Mouse (Mus musculus) embryonic facial prominence, embryonic 15.5 days (tissue): Measurements from ENCODE around the gene Sec22b. TPM values are rescaled to one million over a fixed set of nuclear protein-coding genes. Genes with fewer than 3 reads are reported as not detected.
A peak's percentile ranks its signal among the peaks of the same experiment; 100 is the strongest.

ENCODE experiments used
- ATAC-seq: fragments of 200-750 bp; cut with Nextera tagmentation; 2 replicates; pipeline ENCODE4 v1.8.0; 2017; ENCODE audit warnings: low read depth, moderate TSS enrichment; ENCODE audit not compliant: insufficient number of reproducible peaks, low FRiP score, low TSS enrichment
- H3K27ac ChIP-seq: fragments of 300-500 bp; sonication (generic); replicated peaks from 2 replicates; pipeline ENCODE4 v1.5.1; 2015; ENCODE audit warnings: mild to moderate bottlenecking, inconsistent platforms
- H3K27me3 ChIP-seq: fragments of 300-500 bp; sonication (generic); 2 replicates; pipeline ENCODE4 v1.6.1; 2015; ENCODE audit warnings: inconsistent platforms
- H3K36me3 ChIP-seq: fragments of 300-500 bp; sonication (generic); 2 replicates; pipeline ENCODE4 v1.6.1; 2015; ENCODE audit warnings: mild to moderate bottlenecking, inconsistent platforms
- H3K4me1 ChIP-seq: fragments of 300-500 bp; sonication (generic); 2 replicates; pipeline ENCODE4 v1.6.1; 2015; ENCODE audit warnings: inconsistent platforms
- H3K4me2 ChIP-seq: fragments of 300-500 bp; sonication (generic); replicated peaks from 2 replicates; pipeline ENCODE4 v1.6.1; 2015; ENCODE audit warnings: mild to moderate bottlenecking, inconsistent platforms
- H3K4me3 ChIP-seq: fragments of 300-500 bp; sonication (generic); replicated peaks from 2 replicates; pipeline ENCODE4 v1.5.1; 2015; ENCODE audit warnings: mild to moderate bottlenecking, inconsistent platforms
- H3K9ac ChIP-seq: fragments of 300-500 bp; sonication (generic); 2 replicates; pipeline ENCODE4 v1.6.1; 2015; ENCODE audit warnings: inconsistent platforms
- H3K9me3 ChIP-seq: fragments of 300-500 bp; sonication (generic); replicated peaks from 2 replicates; pipeline ENCODE4 v1.6.1; 2016; ENCODE audit warnings: inconsistent platforms
- WGBS: fragments of 180-500 bp; shearing (Covaris S2); methylation state at CpG from one replicate; pipeline ENCODE4 v1.1.7; 2015; 5-methylcytosine and 5-hydroxymethylcytosine counted together
- polyA plus RNA-seq: library from polyadenylated mRNA; unstranded; fragments of >200 nt; fragmentation: Nextera tagmentation; extraction: Ambion mirVana; gene quantifications from 2 replicates; pipeline ENCODE4 v1.2.1, GENCODE M21; 2015

The Sec22b gene
- polyA plus RNA-seq, 1 experiment from 2014 or later: 163 TPM

DNA sequence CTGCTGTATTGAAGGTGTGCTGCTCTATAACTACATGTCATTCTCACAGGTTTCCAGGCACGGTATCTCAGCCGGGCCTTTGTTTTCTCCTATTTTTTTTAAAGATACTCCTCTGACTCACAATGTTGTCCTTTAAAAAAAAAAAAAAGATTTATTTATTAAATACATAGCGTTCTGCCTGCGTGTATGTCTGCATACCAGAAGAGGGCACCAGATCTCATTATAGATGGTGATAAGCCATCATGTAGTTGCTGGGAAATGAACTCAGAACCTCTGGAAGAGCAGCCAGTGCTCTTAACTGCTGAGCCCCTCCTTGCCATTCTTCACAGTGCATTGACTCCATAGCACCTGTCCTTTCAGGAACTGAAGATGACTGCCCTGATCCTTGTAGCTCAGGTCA is 14.1 kb downstream of the Sec22b start:
- no peaks in the 10 kb centered on the region for H3K4me1 ChIP-seq
- no peak overlapping the region for H3K27ac ChIP-seq
- no peaks in the 10 kb centered on the region for H3K27me3 ChIP-seq
- no peak for ATAC-seq
- 61% methylated on average over 4 of the region's 4 CpGs for WGBS
- no peak overlapping the region for H3K4me3 ChIP-seq
- no peak overlapping the region for H3K9ac ChIP-seq
- H3K4me2 ChIP-seq: no peak overlapping the region
- peaks cover 55% of the 10 kb centered on the region for H3K36me3 ChIP-seq
- no peaks in the 10 kb centered on the region for H3K9me3 ChIP-seq

GRCm38 (mm10) chr3:97918885-97919550 is 18.0 kb downstream of the Sec22b start:
- Histone ChIP-seq H3K9me3 (no peaks in the 10 kb centered on the region), H3K36me3 (peaks cover 70% of the 10 kb centered on the region), H3K27ac (no peak overlapping the region), H3K4me1 (no peaks in the 10 kb centered on the region), H3K4me3 (no peak overlapping the region), H3K27me3 (no peaks in the 10 kb centered on the region), H3K4me2 (no peak overlapping the region), H3K9ac (no peak overlapping the region)
- no peak for ATAC-seq
- 88% methylated on average over 10 of the region's 10 CpGs for WGBS

GRCm38 (mm10) chr3:97925246-97925645 is 24.3 kb downstream of the Sec22b start:
- no peaks in the 10 kb centered on the region for H3K9me3 ChIP-seq

DNA sequence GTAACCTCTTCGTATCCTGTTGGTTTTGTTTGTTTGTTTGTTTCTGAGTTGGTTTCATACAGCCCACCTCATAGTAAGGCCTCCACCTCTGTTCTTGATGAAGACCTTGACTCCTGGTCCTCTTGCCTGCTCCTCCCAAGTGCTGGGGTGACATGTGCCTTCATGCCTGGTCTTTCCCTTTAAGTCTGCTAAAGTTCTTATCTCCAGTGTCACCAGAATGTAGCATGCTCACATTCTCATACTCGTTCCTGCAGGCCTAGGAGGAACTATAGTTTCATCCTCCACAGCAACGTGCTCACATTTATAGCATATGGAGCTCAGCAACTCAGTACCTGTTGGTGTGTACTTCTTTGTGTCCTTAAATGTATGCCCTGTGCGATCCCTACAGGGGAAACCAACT is 26.3 kb downstream of the Sec22b start:
- no peaks in the 10 kb centered on the region for H3K9me3 ChIP-seq
- no peak overlapping the region for H3K27ac ChIP-seq
- H3K4me2 ChIP-seq: no peak overlapping the region
- WGBS: 72% methylated on average over 4 of the region's 4 CpGs
- H3K36me3 ChIP-seq: peaks cover 9% of the 10 kb centered on the region
- no peaks in the 10 kb centered on the region for H3K27me3 ChIP-seq
- no peak for ATAC-seq
- no peak overlapping the region for H3K9ac ChIP-seq
- peaks cover 22% of the 10 kb centered on the region for H3K4me1 ChIP-seq
- no peak overlapping the region for H3K4me3 ChIP-seq

More at GRCm38 (mm10) chr3:97925246-97925645, 24.3 kb downstream of the Sec22b start:
- Histone ChIP-seq H3K27ac (no peak overlapping the region), H3K27me3 (no peaks in the 10 kb centered on the region), H3K9ac (no peak overlapping the region), H3K4me3 (no peak overlapping the region), H3K4me2 (no peak overlapping the region), H3K36me3 (peaks cover 20% of the 10 kb centered on the region), H3K4me1 (peaks cover 3% of the 10 kb centered on the region; the same call in 1 of the 2 replicates)
- no peak for ATAC-seq
- WGBS: 87% methylated on average over 2 of the region's 2 CpGs

DNA sequence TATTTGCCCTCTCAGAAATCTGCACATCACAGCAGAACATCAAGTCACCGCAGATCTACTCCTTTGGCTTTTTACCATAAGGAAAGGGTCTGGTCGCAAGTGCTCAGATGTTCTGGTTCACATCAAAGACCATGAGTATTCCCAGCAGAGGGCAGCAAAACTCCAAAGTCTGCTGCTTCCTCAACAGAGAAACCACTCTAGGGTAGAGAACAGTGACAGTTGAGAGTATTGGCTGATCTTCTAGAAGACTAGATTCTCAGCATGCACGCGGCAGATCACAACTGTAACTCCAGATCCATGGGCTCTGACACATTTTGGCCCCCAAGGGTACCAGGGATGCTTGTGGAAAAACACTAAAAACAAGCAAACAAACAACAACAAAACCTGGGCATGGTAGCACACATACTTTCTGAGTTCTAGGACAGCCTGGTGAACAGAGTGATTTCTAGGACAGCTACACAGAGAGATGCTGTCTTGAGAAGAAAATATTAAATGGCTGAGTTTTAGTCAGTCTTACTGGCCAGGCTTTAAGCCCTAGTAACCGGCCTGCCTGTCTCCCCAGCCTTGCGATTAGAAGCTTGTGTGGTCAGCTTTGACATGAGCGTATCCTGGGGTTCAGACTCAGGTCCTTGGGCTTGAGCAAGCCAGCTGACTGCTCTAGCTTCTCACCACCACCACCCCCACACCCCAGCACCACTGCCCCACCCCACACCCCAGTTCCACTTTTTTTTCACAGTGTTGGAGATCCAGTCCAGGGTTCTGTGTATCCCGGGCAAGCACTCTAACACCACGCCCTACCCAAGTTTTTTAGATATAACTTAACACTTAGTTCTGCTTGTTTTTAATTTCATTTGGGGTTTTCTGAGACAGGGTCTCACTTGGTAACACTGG is 28.2 kb downstream of the Sec22b start:
- Histone ChIP-seq H3K4me3 (no peak overlapping the region), H3K9ac (no peak overlapping the region), H3K36me3 (no peaks in the 10 kb centered on the region), H3K27me3 (no peaks in the 10 kb centered on the region), H3K9me3 (no peaks in the 10 kb centered on the region), H3K4me2 (no peak overlapping the region), H3K4me1 (peaks cover 37% of the 10 kb centered on the region), H3K27ac (no peak overlapping the region)
- peak; percentile 74 for ATAC-seq
- 53% methylated on average over 9 of the region's 9 CpGs for WGBS

- Histone ChIP-seq H3K9ac (no peak overlapping the region), H3K27me3 (no peaks in the 10 kb centered on the region), H3K4me2 (peak overlapping the region; percentile 8; the same call in 1 of the 2 replicates), H3K4me3 (no peak overlapping the region), H3K36me3 (no peaks in the 10 kb centered on the region), H3K9me3 (no peaks in the 10 kb centered on the region), H3K27ac (peak overlapping the region; percentile 11; the same call in 1 of the 2 replicates), H3K4me1 (peaks cover 37% of the 10 kb centered on the region)
- WGBS: 23% methylated on average over 12 of the region's 12 CpGs
- no peak for ATAC-seq
Observed at GRCm38 (mm10) chr3:97930141-97930786, 29.3 kb downstream of the Sec22b start.

DNA sequence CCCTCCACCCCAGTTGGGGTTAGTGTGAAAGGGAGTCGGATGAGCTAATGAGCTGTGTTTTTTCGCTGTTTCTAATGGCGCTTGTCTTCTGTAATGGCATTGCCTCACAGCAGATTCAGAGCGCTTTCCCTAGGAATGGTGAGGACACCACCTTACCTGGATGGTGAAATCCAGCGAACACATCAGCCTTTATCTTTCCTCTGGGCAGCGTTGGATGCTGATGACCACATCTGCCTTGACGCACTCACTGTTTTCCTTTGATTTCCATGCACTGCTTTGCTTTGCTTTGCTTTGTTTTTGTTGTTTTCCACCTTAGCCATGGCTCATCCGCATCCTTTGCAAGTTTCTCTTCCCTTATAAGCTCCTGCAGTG is 29.8 kb downstream of the Sec22b start:
- 0 out of 2 replicates have a peak overlapping the region, but pooled peaks have one; percentile 8 for H3K4me2 ChIP-seq

GRCm38 (mm10) chr3:97931310-97931885 is 30.4 kb downstream of the Sec22b start:
- ATAC-seq: no peak
- no peaks in the 10 kb centered on the region for H3K27me3 ChIP-seq
- no peak overlapping the region for H3K4me2 ChIP-seq
- peaks cover 37% of the 10 kb centered on the region for H3K4me1 ChIP-seq
- WGBS: 81% methylated on average over 7 of the region's 7 CpGs
- H3K9ac ChIP-seq: no peak overlapping the region
- H3K9me3 ChIP-seq: no peaks in the 10 kb centered on the region
- no peak overlapping the region for H3K4me3 ChIP-seq
- H3K36me3 ChIP-seq: no peaks in the 10 kb centered on the region
- no peak overlapping the region for H3K27ac ChIP-seq

More for the DNA sequence above, 29.8 kb downstream of the Sec22b start:
- Histone ChIP-seq H3K36me3 (no peaks in the 10 kb centered on the region), H3K9ac (no peak overlapping the region), H3K4me1 (peaks cover 37% of the 10 kb centered on the region), H3K27ac (no peak overlapping the region), H3K4me3 (no peak overlapping the region), H3K9me3 (no peaks in the 10 kb centered on the region), H3K27me3 (no peaks in the 10 kb centered on the region)
- no peak for ATAC-seq
- 76% methylated on average over 8 of the region's 8 CpGs for WGBS

- no peaks in the 10 kb centered on the region for H3K36me3 ChIP-seq
- H3K27me3 ChIP-seq: no peaks in the 10 kb centered on the region
- H3K4me2 ChIP-seq: peak overlapping the region; percentile 44
- H3K9me3 ChIP-seq: no peaks in the 10 kb centered on the region
- H3K4me3 ChIP-seq: 0 out of 2 replicates have a peak overlapping the region, but pooled peaks have one; percentile 7
- ATAC-seq: no peak
- H3K9ac ChIP-seq: no peak overlapping the region
- H3K4me1 ChIP-seq: peaks cover 37% of the 10 kb centered on the region
- 17% methylated on average over 10 of the region's 10 CpGs for WGBS
- no peak overlapping the region for H3K27ac ChIP-seq
Observed at GRCm38 (mm10) chr3:97932131-97932530, 31.1 kb downstream of the Sec22b start.

GRCm38 (mm10) chr3:97932771-97933170 is 31.8 kb downstream of the Sec22b start:
- Histone ChIP-seq H3K4me2 (no peak overlapping the region), H3K27ac (no peak overlapping the region), H3K36me3 (no peaks in the 10 kb centered on the region), H3K9me3 (no peaks in the 10 kb centered on the region), H3K4me1 (peaks cover 37% of the 10 kb centered on the region), H3K4me3 (no peak overlapping the region), H3K9ac (no peak overlapping the region), H3K27me3 (no peaks in the 10 kb centered on the region)
- WGBS: 36% methylated on average over 11 of the region's 11 CpGs
- no peak for ATAC-seq

- no peaks in the 10 kb centered on the region for H3K9me3 ChIP-seq
- no peak overlapping the region for H3K4me2 ChIP-seq
- no peak overlapping the region for H3K9ac ChIP-seq
- no peak for ATAC-seq
- H3K27me3 ChIP-seq: no peaks in the 10 kb centered on the region
- no peak overlapping the region for H3K27ac ChIP-seq
- WGBS: 35% methylated on average over 6 of the region's 6 CpGs
- H3K36me3 ChIP-seq: no peaks in the 10 kb centered on the region
- H3K4me1 ChIP-seq: peaks cover 40% of the 10 kb centered on the region
- no peak overlapping the region for H3K4me3 ChIP-seq
Observed at GRCm38 (mm10) chr3:97933251-97933650, 32.3 kb downstream of the Sec22b start.
